Comparison of ENCODE assay signal across 27 mouse cellular contexts in the genomic region with DNA sequence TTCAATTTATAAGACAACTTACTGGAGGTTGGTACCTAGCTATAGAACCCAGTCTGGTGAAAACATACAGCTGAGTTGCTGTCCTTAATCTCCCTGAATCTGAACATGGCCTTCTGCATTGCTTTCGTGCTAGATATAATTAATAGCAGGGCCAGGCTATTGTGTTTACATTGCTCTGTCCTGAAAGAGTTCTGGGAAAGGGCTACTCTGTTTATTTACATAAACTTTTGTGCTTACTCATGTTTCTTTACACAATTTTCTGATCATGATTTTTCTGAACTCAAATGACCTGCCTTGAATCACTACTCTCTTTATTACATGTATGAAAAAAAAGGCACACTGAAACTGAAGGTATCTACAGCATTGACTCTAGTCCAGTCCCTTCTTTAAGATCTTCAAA. TPM values are rescaled to one million over a fixed set of nuclear protein-coding genes. Genes with fewer than 3 reads are reported as not detected.
"Had no signal": no experiment of that assay in that cellular context is flagged by ENCODE, and none has a peak within 500 bp of the region (broad histone marks: within the 10 kb centered on the region; RNA-seq: fewer than 3 reads in every experiment).

No protein-coding gene starts in this region.

- H3K27ac ChIP-seq: liver, embryonic 13.5 days; liver, embryonic 15.5 days; midbrain, embryonic 10.5 days; midbrain, embryonic 12.5 days; neural tube, embryonic 12.5 days had no signal

- H3K4me2 ChIP-seq: liver, embryonic 11.5 days; liver, embryonic 13.5 days; liver, embryonic 15.5 days; lung, embryonic 14.5 days; midbrain, embryonic 12.5 days; neural tube, embryonic 12.5 days had no signal

- H3K4me1 ChIP-seq: neural tube, embryonic 12.5 days had no signal

- H3K36me3 ChIP-seq: liver, embryonic 13.5 days; liver, embryonic 15.5 days; midbrain, embryonic 10.5 days; midbrain, embryonic 12.5 days; neural tube, embryonic 12.5 days had no signal

- H3K9me3 ChIP-seq: liver, embryonic 13.5 days; liver, embryonic 15.5 days; midbrain, embryonic 10.5 days; midbrain, embryonic 12.5 days; neural tube, embryonic 12.5 days had no signal

- H3K4me3 ChIP-seq: liver, embryonic 13.5 days; liver, embryonic 15.5 days; midbrain, embryonic 10.5 days; midbrain, embryonic 12.5 days; neural tube, embryonic 12.5 days had no signal

- DNase-seq: liver, embryonic 13.5 days; lung, adult 18-20 months; lung, embryonic 14.5 days; lung, postnatal 14 days; lung, postnatal 4 days; midbrain, embryonic 14.5 days; right cerebral cortex, postnatal 25 days; right cerebral cortex, postnatal 4 days; spleen, adult 18-20 months; thymus, adult 18-20 months; thymus, postnatal 14 days; thymus, postnatal 36 days had no signal

- ATAC-seq: midbrain, embryonic 16.5 days had no signal

- H3K9ac ChIP-seq: liver, embryonic 13.5 days; liver, embryonic 15.5 days; lung, embryonic 14.5 days; midbrain, embryonic 12.5 days; neural tube, embryonic 12.5 days had no signal

RNA-seq across cellular contexts. Expression of gene Meig1, which starts 6.8 kb away (rescaled TPM):
- total RNA-seq: megakaryocyte, adult 5-6 weeks; megakaryocyte-erythroid progenitor cell, adult 5-6 weeks had no signal
- polyA plus RNA-seq: liver, embryonic 11.5 days; liver, embryonic 13.5 days; lung, embryonic 14.5 days; midbrain, embryonic 10.5 days; midbrain, embryonic 12.5 days; small intestine, adult 2 months; stomach, embryonic 14.5 days had no signal

RNA-seq across cellular contexts. Expression of gene Olah, which starts 18.7 kb away (rescaled TPM):
- total RNA-seq: megakaryocyte, adult 5-6 weeks; megakaryocyte-erythroid progenitor cell, adult 5-6 weeks; monocyte, adult 5-6 weeks; neutrophil, adult 5-6 weeks had no signal
- polyA plus RNA-seq: liver, embryonic 11.5 days; liver, embryonic 13.5 days; liver, embryonic 15.5 days; lung, embryonic 14.5 days; lung, embryonic 16.5 days; midbrain, embryonic 10.5 days; midbrain, embryonic 12.5 days; midbrain, embryonic 14.5 days; neural tube, embryonic 12.5 days; neural tube, embryonic 14.5 days; small intestine, adult 2 months; stomach, embryonic 14.5 days; stomach, embryonic 16.5 days had no signal
